Mouse (Mus musculus): Measurements from ENCODE around the gene Grwd1. TPM values are rescaled to one million over a fixed set of nuclear protein-coding genes. Genes with fewer than 3 reads are reported as not detected.

Grwd1 gene
- polyA plus RNA-seq, 1 experiment from 2014 or later, result 87.9 TPM

- Histone ChIP-seq H3K27ac (ENCODE audit: low read length) (0 out of 2 replicates have a peak overlapping the region, but pooled peaks have one; percentile 37), H3K4me3 (ENCODE audit: low read length) (peak overlapping the region; percentile 36; the same call in 1 of the 2 replicates)
Measured at GRCm38 (mm10) chr7:45801348-45801747, 29.4 kb downstream of the Grwd1 start.

GRCm38 (mm10) chr7:45800546-45801204 is 30.1 kb downstream of the Grwd1 start:
- Histone ChIP-seq H3K36me3 (ENCODE audit: insufficient read depth, low read length) (0 out of 2 replicates have a peak, but pooled peaks cover 4% of the 10 kb centered on the region), H3K27ac (ENCODE audit: low read length) (0 out of 2 replicates have a peak overlapping the region, but pooled peaks have one; percentile 37), H3K9me3 (ENCODE audit: low read length) (no peaks in the 10 kb centered on the region), H3K9ac (replicated peaks; ENCODE audit: low read length) (0 out of 2 replicates have a peak overlapping the region, but pooled peaks have one; percentile 40), H3K4me1 (ENCODE audit: insufficient read depth, low read length) (peaks cover 27% of the 10 kb centered on the region; the same call in 1 of the 2 replicates), H3K4me2 (replicated peaks; ENCODE audit: low read depth, low read length) (peak overlapping the region; percentile 53), H3K4me3 (ENCODE audit: low read length) (peak overlapping the region; percentile 36), H3K27me3 (ENCODE audit: insufficient read depth, low read length) (peaks cover 15% of the 10 kb centered on the region)
- ATAC-seq (ENCODE audit: low FRiP score, low TSS enrichment), result peak; percentile 53
- 16% methylated on average over 22 of the region's 25 CpGs for WGBS

More at GRCm38 (mm10) chr7:45801348-45801747, 29.4 kb downstream of the Grwd1 start:
- Histone ChIP-seq H3K4me1 (ENCODE audit: insufficient read depth, low read length) (peaks cover 27% of the 10 kb centered on the region; the same call in 1 of the 2 replicates), H3K4me2 (replicated peaks; ENCODE audit: low read depth, low read length) (peak overlapping the region; percentile 53), H3K9ac (replicated peaks; ENCODE audit: low read length) (0 out of 2 replicates have a peak overlapping the region, but pooled peaks have one; percentile 40), H3K9me3 (ENCODE audit: low read length) (no peaks in the 10 kb centered on the region), H3K27me3 (ENCODE audit: insufficient read depth, low read length) (peaks cover 15% of the 10 kb centered on the region), H3K36me3 (ENCODE audit: insufficient read depth, low read length) (peaks cover 7% of the 10 kb centered on the region; the same call in 1 of the 2 replicates)
- 4% methylated on average over 12 of the region's 12 CpGs for WGBS
- peak; percentile 39; the same call in 1 of the 2 replicates for ATAC-seq (ENCODE audit: low FRiP score, low TSS enrichment)

GRCm38 (mm10) chr7:45800001-45800400 is 30.7 kb downstream of the Grwd1 start:
- peaks cover 15% of the 10 kb centered on the region for H3K27me3 ChIP-seq (ENCODE audit: insufficient read depth, low read length)
- H3K4me1 ChIP-seq (ENCODE audit: insufficient read depth, low read length), result peaks cover 27% of the 10 kb centered on the region; the same call in 1 of the 2 replicates
- H3K4me3 ChIP-seq (ENCODE audit: low read length), result peak overlapping the region; percentile 36
- 41% methylated on average over 7 of the region's 7 CpGs for WGBS
- ATAC-seq (ENCODE audit: low FRiP score, low TSS enrichment), result no peak
- peak overlapping the region; percentile 53 for H3K4me2 ChIP-seq (replicated peaks; ENCODE audit: low read depth, low read length)
- H3K9ac ChIP-seq (replicated peaks; ENCODE audit: low read length), result no peak overlapping the region
- H3K36me3 ChIP-seq (ENCODE audit: insufficient read depth, low read length), result peaks cover 4% of the 10 kb centered on the region; the same call in 1 of the 2 replicates
- H3K9me3 ChIP-seq (ENCODE audit: low read length), result no peaks in the 10 kb centered on the region
- H3K27ac ChIP-seq (ENCODE audit: low read length), result no peak overlapping the region

- H3K4me2 ChIP-seq (replicated peaks; ENCODE audit: low read depth, low read length), result peak overlapping the region; percentile 94
- WGBS, result 57% methylated on average over 7 of the region's 7 CpGs
- peaks cover 15% of the 10 kb centered on the region for H3K27me3 ChIP-seq (ENCODE audit: insufficient read depth, low read length)
- no peaks in the 10 kb centered on the region for H3K9me3 ChIP-seq (ENCODE audit: low read length)
- no peak overlapping the region for H3K9ac ChIP-seq (replicated peaks; ENCODE audit: low read length)
- H3K4me1 ChIP-seq (ENCODE audit: insufficient read depth, low read length), result peaks cover 27% of the 10 kb centered on the region; the same call in 1 of the 2 replicates
- H3K36me3 ChIP-seq (ENCODE audit: insufficient read depth, low read length), result peaks cover 9% of the 10 kb centered on the region; the same call in 1 of the 2 replicates
- no peak overlapping the region for H3K27ac ChIP-seq (ENCODE audit: low read length)
- ATAC-seq (ENCODE audit: low FRiP score, low TSS enrichment), result no peak
- H3K4me3 ChIP-seq (ENCODE audit: low read length), result peak overlapping the region; percentile 60
Measured at GRCm38 (mm10) chr7:45798931-45799330, 31.8 kb downstream of the Grwd1 start.

- Histone ChIP-seq H3K36me3 (ENCODE audit: insufficient read depth, low read length) (peaks cover 14% of the 10 kb centered on the region; the same call in 1 of the 2 replicates), H3K4me2 (replicated peaks; ENCODE audit: low read depth, low read length) (peak overlapping the region; percentile 94), H3K9me3 (ENCODE audit: low read length) (no peaks in the 10 kb centered on the region), H3K4me3 (ENCODE audit: low read length) (peak overlapping the region; percentile 60), H3K4me1 (ENCODE audit: insufficient read depth, low read length) (peaks cover 27% of the 10 kb centered on the region; the same call in 1 of the 2 replicates), H3K27me3 (ENCODE audit: insufficient read depth, low read length) (peaks cover 15% of the 10 kb centered on the region), H3K9ac (replicated peaks; ENCODE audit: low read length) (peak overlapping the region; percentile 72), H3K27ac (ENCODE audit: low read length) (no peak overlapping the region)
- ATAC-seq (ENCODE audit: low FRiP score, low TSS enrichment), result no peak
- 0% methylated on average over 19 of the region's 19 CpGs for WGBS
Measured at GRCm38 (mm10) chr7:45798511-45798836, 32.3 kb downstream of the Grwd1 start.

GRCm38 (mm10) chr7:45797661-45798510 is 32.9 kb downstream of the Grwd1 start:
- no peak overlapping the region for H3K27ac ChIP-seq (ENCODE audit: low read length)
- H3K9ac ChIP-seq (replicated peaks; ENCODE audit: low read length), result peak overlapping the region; percentile 72
- H3K27me3 ChIP-seq (ENCODE audit: insufficient read depth, low read length), result peaks cover 15% of the 10 kb centered on the region
- peaks cover 27% of the 10 kb centered on the region; the same call in 1 of the 2 replicates for H3K4me1 ChIP-seq (ENCODE audit: insufficient read depth, low read length)
- peaks cover 14% of the 10 kb centered on the region; the same call in 1 of the 2 replicates for H3K36me3 ChIP-seq (ENCODE audit: insufficient read depth, low read length)
- 0 out of 2 replicates have a peak, but pooled peaks have one; percentile 4 for ATAC-seq (ENCODE audit: low FRiP score, low TSS enrichment)
- peak overlapping the region; percentile 60 for H3K4me3 ChIP-seq (ENCODE audit: low read length)
- under 1% methylated on average over 50 of the region's 60 CpGs for WGBS
- H3K4me2 ChIP-seq (replicated peaks; ENCODE audit: low read depth, low read length), result peak overlapping the region; percentile 94
- no peaks in the 10 kb centered on the region for H3K9me3 ChIP-seq (ENCODE audit: low read length)

- Histone ChIP-seq H3K27me3 (ENCODE audit: insufficient read depth, low read length) (peaks cover 15% of the 10 kb centered on the region), H3K9ac (replicated peaks; ENCODE audit: low read length) (no peak overlapping the region), H3K27ac (ENCODE audit: low read length) (no peak overlapping the region), H3K36me3 (ENCODE audit: insufficient read depth, low read length) (peaks cover 10% of the 10 kb centered on the region; the same call in 1 of the 2 replicates), H3K4me2 (replicated peaks; ENCODE audit: low read depth, low read length) (no peak overlapping the region), H3K9me3 (ENCODE audit: low read length) (no peaks in the 10 kb centered on the region), H3K4me1 (ENCODE audit: insufficient read depth, low read length) (peaks cover 27% of the 10 kb centered on the region; the same call in 1 of the 2 replicates), H3K4me3 (ENCODE audit: low read length) (no peak overlapping the region)
- WGBS, result 65% methylated on average over 6 of the region's 6 CpGs
- ATAC-seq (ENCODE audit: low FRiP score, low TSS enrichment), result no peak
Measured at GRCm38 (mm10) chr7:45796950-45797349, 33.8 kb downstream of the Grwd1 start.

GRCm38 (mm10) chr7:45794971-45795370 is 35.8 kb downstream of the Grwd1 start:
- Histone ChIP-seq H3K36me3 (ENCODE audit: insufficient read depth, low read length) (peaks cover 14% of the 10 kb centered on the region), H3K27ac (ENCODE audit: low read length) (no peak overlapping the region), H3K4me2 (replicated peaks; ENCODE audit: low read depth, low read length) (no peak overlapping the region), H3K4me1 (ENCODE audit: insufficient read depth, low read length) (peaks cover 22% of the 10 kb centered on the region; the same call in 1 of the 2 replicates), H3K9me3 (ENCODE audit: low read length) (no peaks in the 10 kb centered on the region), H3K27me3 (ENCODE audit: insufficient read depth, low read length) (peaks cover 13% of the 10 kb centered on the region), H3K9ac (replicated peaks; ENCODE audit: low read length) (no peak overlapping the region), H3K4me3 (ENCODE audit: low read length) (no peak overlapping the region)
- WGBS, result 94% methylated on average over 24 of the region's 29 CpGs
- ATAC-seq (ENCODE audit: low FRiP score, low TSS enrichment), result no peak

GRCm38 (mm10) chr7:45793969-45794585 is 36.7 kb downstream of the Grwd1 start:
- H3K36me3 ChIP-seq (ENCODE audit: insufficient read depth, low read length), result peaks cover 18% of the 10 kb centered on the region
- peaks cover 10% of the 10 kb centered on the region for H3K27me3 ChIP-seq (ENCODE audit: insufficient read depth, low read length)
- H3K27ac ChIP-seq (ENCODE audit: low read length), result no peak overlapping the region
- 84% methylated on average over 22 of the region's 44 CpGs for WGBS
- no peak overlapping the region for H3K4me3 ChIP-seq (ENCODE audit: low read length)
- no peak overlapping the region for H3K9ac ChIP-seq (replicated peaks; ENCODE audit: low read length)
- H3K9me3 ChIP-seq (ENCODE audit: low read length), result no peaks in the 10 kb centered on the region
- H3K4me1 ChIP-seq (ENCODE audit: insufficient read depth, low read length), result peaks cover 22% of the 10 kb centered on the region; the same call in 1 of the 2 replicates
- H3K4me2 ChIP-seq (replicated peaks; ENCODE audit: low read depth, low read length), result no peak overlapping the region
- ATAC-seq (ENCODE audit: low FRiP score, low TSS enrichment), result no peak
